Mouse (Mus musculus) MEL (cell line): ENCODE measurements around the gene Sec16a. TPM values are rescaled to one million over a fixed set of nuclear protein-coding genes. Genes with fewer than 3 reads are reported as not detected.

Source experiments
- DNase-seq: peaks from one replicate; pipeline ENCODE4 v3.0.0; 2011; ENCODE audit warnings: low read depth, low spot score
- H3K27ac ChIP-seq: 2 replicates; pipeline ENCODE4 v1.5.1; 2012; ENCODE audit warnings: low read depth, mild to moderate bottlenecking, control low read depth, low read length, moderate library complexity; ENCODE audit not compliant: control insufficient read depth
- H3K27me3 ChIP-seq, 2 experiments: fragments of 150-350 bp in 1 of 2; sonication (generic) in 1 of 2; 2 replicates each; pipeline ENCODE4 v1.6.1; 2012; ENCODE audit warnings: low read length in 2 of 2, mild to moderate bottlenecking in 2 of 2, improper control_type of control experiment in 1 of 2, moderate library complexity in 1 of 2; ENCODE audit not compliant: insufficient read depth in 2 of 2, control insufficient read depth in 1 of 2
- H3K36me3 ChIP-seq, 2 experiments: 2 replicates each; pipeline ENCODE4 v1.6.1; 2012 to 2014; ENCODE audit warnings: low read length in 2 of 2, improper control_type of control experiment in 1 of 2, inconsistent platforms in 1 of 2, mild to moderate bottlenecking in 1 of 2; ENCODE audit not compliant: insufficient read depth in 2 of 2, control insufficient read depth in 1 of 2
- H3K4me1 ChIP-seq, 2 experiments: fragments of 150-350 bp in 1 of 2; sonication (generic) in 1 of 2; 2 replicates each; pipeline ENCODE4 v1.6.1; 2012; ENCODE audit warnings: low read length in 2 of 2, improper control_type of control experiment in 1 of 2, mild to moderate bottlenecking in 1 of 2; ENCODE audit not compliant: insufficient read depth in 2 of 2, control insufficient read depth in 1 of 2
- H3K4me3 ChIP-seq, 2 experiments: fragments of 150-350 bp in 1 of 2; sonication (generic) in 1 of 2; 2 replicates each; pipeline ENCODE4 v1.5.1; 2012; ENCODE audit warnings: low read depth in 2 of 2, low read length in 2 of 2, mild to moderate bottlenecking in 2 of 2, moderate library complexity in 2 of 2, control low read depth in 1 of 2, improper control_type of control experiment in 1 of 2; ENCODE audit not compliant: control insufficient read depth in 1 of 2, insufficient read depth in 1 of 2
- H3K79me2 ChIP-seq: 2 replicates; pipeline ENCODE4 v1.6.1; 2012; ENCODE audit warnings: mild to moderate bottlenecking, low read length, moderate library complexity; ENCODE audit not compliant: control insufficient read depth, poor library complexity, insufficient read depth
- H3K9ac ChIP-seq: 2 replicates; pipeline ENCODE4 v1.6.1; 2012; ENCODE audit warnings: low read depth, mild to moderate bottlenecking, control low read depth, low read length, moderate library complexity; ENCODE audit not compliant: control insufficient read depth, poor library complexity, severe bottlenecking
- H3K9me3 ChIP-seq: fragments of 150-350 bp; sonication (generic); replicated peaks from 2 replicates; pipeline ENCODE4 v1.6.1; 2012; ENCODE audit warnings: mild to moderate bottlenecking, low read length, improper control_type of control experiment, moderate library complexity; ENCODE audit not compliant: insufficient read depth
- CHD2 ChIP-seq: IDR thresholded peaks from 2 replicates; pipeline ENCODE4 v1.6.1; 2011; ENCODE audit warnings: low read length, improper control_type of control experiment
- CTCF ChIP-seq, 3 experiments: IDR thresholded peaks in 2 of 3; conservative IDR thresholded peaks in 1 of 3; 2 replicates each; pipeline ENCODE4 v1.5.1; 2011 to 2012; ENCODE audit warnings: low read length in 3 of 3, low read depth in 2 of 3, mild to moderate bottlenecking in 2 of 3, improper control_type of control experiment in 1 of 3, inconsistent platforms in 1 of 3, mixed read lengths in 1 of 3, moderate library complexity in 1 of 3; ENCODE audit not compliant: control insufficient read depth in 1 of 3, insufficient read depth in 1 of 3, poor library complexity in 1 of 3, severe bottlenecking in 1 of 3
- ETS1 ChIP-seq: IDR thresholded peaks from 2 replicates; pipeline ENCODE4 v1.6.1; 2012; ENCODE audit warnings: low read depth, mild to moderate bottlenecking, inconsistent platforms, low read length, improper control_type of control experiment, moderate library complexity
- GATA1 ChIP-seq: IDR thresholded peaks from 2 replicates; pipeline ENCODE4 v1.6.1; 2011; ENCODE audit warnings: low read depth, low read length, improper control_type of control experiment
- MAX ChIP-seq: IDR thresholded peaks from 2 replicates; pipeline ENCODE4 v1.6.1; 2011; ENCODE audit warnings: low read length, improper control_type of control experiment
- MEF2A ChIP-seq: IDR thresholded peaks from 2 replicates; pipeline ENCODE4 v1.6.1; 2014; ENCODE audit warnings: low read depth, mild to moderate bottlenecking, inconsistent platforms, low read length, improper control_type of control experiment; ENCODE audit not compliant: poor library complexity, insufficient replicate concordance, severe bottlenecking; ENCODE audit errors: extremely low read depth
- MXI1 ChIP-seq: IDR thresholded peaks from 2 replicates; pipeline ENCODE4 v1.6.1; 2011; ENCODE audit warnings: mild to moderate bottlenecking, low read depth, low read length, improper control_type of control experiment
- MYB ChIP-seq: IDR thresholded peaks from 2 replicates; pipeline ENCODE4 v1.6.1; 2011; ENCODE audit warnings: mild to moderate bottlenecking, low read depth, low read length, improper control_type of control experiment
- POLR2A ChIP-seq, 2 experiments: IDR thresholded peaks; 2 replicates each; pipeline ENCODE4 v1.6.1; 2011 to 2012; ENCODE audit warnings: low read length in 2 of 2, mild to moderate bottlenecking in 2 of 2, control low read depth in 1 of 2, improper control_type of control experiment in 1 of 2, low read depth in 1 of 2, moderate library complexity in 1 of 2; ENCODE audit not compliant: control insufficient read depth in 1 of 2, insufficient read depth in 1 of 2, poor library complexity in 1 of 2
- RCOR1 ChIP-seq: IDR thresholded peaks from 2 replicates; pipeline ENCODE4 v1.6.1; 2012; ENCODE audit warnings: low read depth, mild to moderate bottlenecking, inconsistent platforms, low read length, improper control_type of control experiment
- SMC3 ChIP-seq: IDR thresholded peaks from 2 replicates; pipeline ENCODE4 v1.6.1; 2011; ENCODE audit warnings: low read depth, low read length, improper control_type of control experiment
- TAL1 ChIP-seq: IDR thresholded peaks from 2 replicates; pipeline ENCODE4 v1.6.1; 2012; ENCODE audit warnings: mild to moderate bottlenecking, inconsistent platforms, low read length, moderate library complexity, mixed read lengths
- TCF12 ChIP-seq: IDR thresholded peaks from 2 replicates; pipeline ENCODE4 v1.6.1; 2014; ENCODE audit warnings: low read depth, mild to moderate bottlenecking, inconsistent platforms, low read length, improper control_type of control experiment, moderate library complexity
- USF2 ChIP-seq, 2 experiments: IDR thresholded peaks; 2 replicates each; pipeline ENCODE4 v1.6.1; 2011 to 2012; ENCODE audit warnings: improper control_type of control experiment in 2 of 2, low read length in 2 of 2, borderline replicate concordance in 1 of 2, inconsistent platforms in 1 of 2, low read depth in 1 of 2, mild to moderate bottlenecking in 1 of 2; ENCODE audit not compliant: insufficient read depth in 1 of 2
- ZC3H11A ChIP-seq: IDR thresholded peaks from 2 replicates; pipeline ENCODE4 v1.6.1; 2012; ENCODE audit warnings: low read depth, mild to moderate bottlenecking, inconsistent platforms, low read length, improper control_type of control experiment
- ZNF384 ChIP-seq: IDR thresholded peaks from 2 replicates; pipeline ENCODE4 v1.6.1; 2012; ENCODE audit warnings: low read depth, mild to moderate bottlenecking, inconsistent platforms, low read length, improper control_type of control experiment
- polyA plus RNA-seq, 2 experiments: library from polyadenylated mRNA; stranded (reverse) in 1 of 2; unstranded in 1 of 2; fragments of >175 nt in 1 of 2; fragments of >200 nt in 1 of 2; gene quantifications; 2 replicates each; pipeline versions ENCODE4 v1.2.1 to v1.2.4; 2012; ENCODE audit warnings: low replicate concordance in 2 of 2, low read depth in 1 of 2; ENCODE audit not compliant: insufficient read length in 2 of 2, insufficient read depth in 1 of 2, missing spikeins in 1 of 2
- total RNA-seq: library from RNA; depleted of rRNA; stranded (reverse); fragments of 300-350 nt; gene quantifications from 2 replicates; pipeline ENCODE4 v1.2.3, GENCODE M21; 2012

The Sec16a gene
- total and polyA plus RNA-seq, 3 experiments: 20.3 to 38.0 TPM; not detected in 1

GRCm38 (mm10) chr2:26434791-26435572 is 10.0 kb downstream of the Sec16a start:
- Histone ChIP-seq H3K9ac (no peak overlapping the region), H3K4me1 (no peaks in the 10 kb centered on the region), H3K9me3 (no peaks in the 10 kb centered on the region), H3K27ac (no peak overlapping the region), H3K27me3 (no peaks in the 10 kb centered on the region), H3K4me3 (no peak overlapping the region), H3K79me2 (peaks cover 4% of the 10 kb centered on the region; the same call in 1 of the 2 replicates)
- no peak for DNase-seq
- TF ChIP-seq SMC3 (no peak), ZC3H11A (no peak), ETS1 (no peak), MXI1 (no peak), TAL1 (no peak), USF2 (IDR thresholded peaks at IDR 0.05; ENCODE audit: borderline replicate concordance in 1 of 2, insufficient read depth in 1 of 2, low read depth in 1 of 2, low read length in 2 of 2) (no peak), ZNF384 (no peak), GATA1 (no peak), RCOR1 (no peak)
- TF ChIP-seq, all 39 proteins: peak for 0
- H3K36me3 ChIP-seq: peaks cover 0 to 9% of the 10 kb centered on the region in 2 experiments; a peak in 2 of 4 replicates

- H3K9me3 ChIP-seq: no peaks in the 10 kb centered on the region
- H3K27me3 ChIP-seq: no peaks in the 10 kb centered on the region
- H3K79me2 ChIP-seq: no peaks in the 10 kb centered on the region
- no peaks in the 10 kb centered on the region for H3K4me1 ChIP-seq
- no peak overlapping the region for H3K4me3 ChIP-seq
- no peak for DNase-seq
- H3K27ac ChIP-seq: no peak overlapping the region
- H3K36me3 ChIP-seq: peaks cover 0 to 9% of the 10 kb centered on the region in 2 experiments; a peak in 2 of 4 replicates
- no peak for TF ChIP-seq CTCF (IDR thresholded peaks at IDR 0.05 in 2 of 3, conservative IDR thresholded peaks at IDR 0.05 in 1 of 3; ENCODE audit: control insufficient read depth in 1 of 3, insufficient read depth in 1 of 3, low read depth in 2 of 3, low read length in 3 of 3, poor library complexity in 1 of 3, severe bottlenecking in 1 of 3)
- TF ChIP-seq MYB: no peak
- no peak for TF ChIP-seq CHD2
- no peak for TF ChIP-seq GATA1
- TF ChIP-seq TCF12: no peak
- TF ChIP-seq MEF2A: no peak
- no peak for TF ChIP-seq MAX
- no peak for TF ChIP-seq POLR2A (IDR thresholded peaks at IDR 0.05; ENCODE audit: control insufficient read depth in 1 of 2, insufficient read depth in 1 of 2, low read depth in 1 of 2, low read length in 2 of 2, poor library complexity in 1 of 2)
- TF ChIP-seq TAL1: no peak
- H3K9ac ChIP-seq: no peak overlapping the region
These were observed 15.2 kb downstream of the Sec16a start for GRCm38 (mm10) chr2:26429851-26430250.
